Mouse (Mus musculus) retina, adult 2 months (tissue): ENCODE measurements around the gene Mrm3.

ENCODE experiments used
- DNase-seq: peaks from one replicate; pipeline ENCODE4 v3.0.0-alpha.2; 2012; ENCODE audit warnings: low read depth, low spot score

Mrm3 gene

GRCm38 (mm10) chr11:76287301-76287700, 43.8 kb downstream of the Mrm3 start:
- DNase-seq: no peak

DNA sequence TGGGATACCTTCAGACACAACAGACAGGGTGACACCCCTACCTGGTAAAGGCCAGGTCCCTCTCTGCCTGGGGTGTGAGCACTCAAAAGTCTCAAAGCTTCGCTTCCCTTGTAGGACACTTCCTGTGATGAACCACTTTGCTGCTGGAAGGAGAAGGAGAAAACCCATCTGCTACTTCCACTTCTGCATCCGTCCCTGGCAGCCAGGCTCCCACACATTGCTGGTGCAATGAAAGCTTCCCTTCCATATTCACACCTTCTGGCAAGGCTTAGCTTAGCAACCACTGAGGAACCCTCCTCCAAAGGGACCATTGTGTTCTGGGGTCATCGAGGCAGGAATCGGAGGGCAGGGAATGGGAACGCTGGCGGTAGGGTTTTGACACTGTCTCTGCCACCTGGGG, 45.1 kb downstream of the Mrm3 start:
- DNase-seq: no peak

GRCm38 (mm10) chr11:76290367-76290766, 46.9 kb downstream of the Mrm3 start:
- no peak for DNase-seq

DNA sequence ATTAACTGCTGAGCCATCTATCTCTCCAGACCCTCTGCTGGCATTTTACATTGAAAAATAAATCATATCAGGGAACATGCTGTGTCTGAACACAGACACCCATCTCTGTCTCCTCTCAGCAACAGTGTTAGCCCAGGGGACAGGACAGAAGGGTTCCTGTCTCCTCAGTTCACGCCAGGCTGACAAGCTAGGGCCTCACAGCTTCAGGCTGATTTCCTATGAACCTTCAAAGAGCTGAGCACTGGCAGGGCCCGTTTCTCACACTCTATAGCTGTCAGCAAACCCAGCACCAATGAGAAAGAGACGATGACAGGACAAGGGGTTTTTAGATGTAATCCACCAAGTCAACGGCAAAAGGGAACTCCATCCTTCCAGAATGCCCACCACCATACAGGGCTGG, 48.4 kb downstream of the Mrm3 start:
- no peak for DNase-seq

DNA sequence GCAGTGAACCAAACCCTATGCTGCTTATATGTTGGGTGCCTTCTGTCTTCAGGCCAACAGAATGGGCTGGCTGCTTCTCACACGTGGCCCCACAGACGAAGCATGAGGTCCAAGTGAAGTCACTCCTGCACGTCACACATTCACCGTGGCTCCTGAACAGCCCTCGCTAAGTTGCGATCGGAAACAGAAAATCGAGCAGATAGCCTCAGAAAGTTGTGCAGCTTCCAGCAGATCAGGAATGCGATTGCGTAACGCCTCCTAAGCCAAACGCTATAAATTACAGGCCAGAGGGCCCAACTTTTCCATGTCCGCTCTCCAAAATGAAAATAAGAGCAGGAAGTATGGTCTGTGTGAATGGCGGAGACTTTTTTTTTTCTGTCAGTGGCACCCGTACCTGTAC, 48.9 kb downstream of the Mrm3 start:
- no peak for DNase-seq

DNA sequence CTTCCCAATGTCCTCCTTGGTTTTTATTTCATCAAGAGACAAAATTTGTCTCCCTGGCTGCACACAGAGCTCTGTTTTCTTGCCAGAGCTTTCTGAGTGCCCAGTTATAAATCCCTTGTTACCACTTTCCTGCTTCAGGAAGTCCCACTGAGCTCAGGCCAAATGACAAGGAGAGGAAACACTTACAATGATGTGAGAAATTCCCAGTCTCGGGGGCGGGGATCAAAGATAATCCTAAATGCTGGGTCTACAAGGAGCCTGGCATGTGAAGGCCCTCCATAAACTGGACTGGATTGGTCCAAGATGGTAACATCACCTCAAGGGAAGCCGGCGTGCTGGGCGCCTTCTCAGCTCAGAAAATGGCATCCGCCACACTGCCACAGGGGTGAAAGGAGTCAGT, 49.3 kb downstream of the Mrm3 start:
- DNase-seq: no peak

DNA sequence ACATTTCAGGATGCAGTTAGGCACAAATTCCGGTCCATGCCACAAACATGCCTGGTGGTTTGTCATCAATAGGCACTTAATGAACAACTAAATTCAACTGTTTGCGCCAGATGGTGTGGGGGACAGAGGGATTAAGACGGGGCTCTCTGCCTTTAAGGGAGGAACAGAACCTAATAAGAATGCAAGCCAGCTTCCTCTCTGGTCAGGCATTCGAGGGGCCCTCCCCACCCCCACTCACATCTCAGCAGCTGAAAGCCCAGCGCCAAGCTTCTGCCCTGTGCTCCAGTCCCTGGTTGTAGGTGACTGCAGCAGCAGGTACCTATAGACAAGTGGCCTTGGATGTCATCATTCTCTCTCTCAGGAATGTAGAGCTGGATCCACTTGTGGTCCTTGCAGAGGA, 50.6 kb downstream of the Mrm3 start:
- DNase-seq: no peak

GRCm38 (mm10) chr11:76294836-76295235, 51.3 kb downstream of the Mrm3 start:
- no peak for DNase-seq

- DNase-seq: no peak
Measured at GRCm38 (mm10) chr11:76297252-76297651, 53.7 kb downstream of the Mrm3 start.

DNA sequence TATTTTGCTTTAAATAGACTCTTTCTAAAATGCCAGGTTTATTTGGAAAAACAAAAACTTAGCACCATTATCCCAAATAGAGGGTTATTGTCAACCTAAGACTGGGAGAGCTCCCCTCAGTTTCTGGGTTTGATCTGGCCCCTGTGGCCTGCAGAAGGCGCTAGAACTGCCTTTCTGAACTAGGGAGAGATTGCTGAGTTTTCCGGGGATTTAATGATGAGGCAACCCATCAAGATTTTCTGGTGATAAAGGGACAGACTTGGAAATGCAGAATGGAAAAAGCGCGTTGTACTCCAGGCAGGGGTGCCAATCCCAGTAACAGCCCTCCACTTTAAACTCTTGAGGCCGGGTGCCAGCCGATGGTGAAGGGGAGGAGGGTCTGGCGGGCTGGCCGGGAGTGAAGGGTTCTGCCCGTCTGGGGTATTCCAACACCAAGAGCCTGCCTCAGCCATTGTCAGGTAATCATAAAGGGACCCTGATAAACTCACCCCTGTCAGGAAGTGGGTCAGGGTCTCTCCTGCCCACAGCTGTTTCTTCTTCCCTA, 55.0 kb downstream of the Mrm3 start:
- no peak for DNase-seq
